Mouse (Mus musculus): ENCODE measurements around the gene Slc5a5.

- TF ChIP-seq POLR2A (IDR thresholded peaks at IDR 0.05; ENCODE audit: extremely low read depth, insufficient read depth, low read length) (no peak), CTCF (IDR thresholded peaks at IDR 0.05; ENCODE audit: extremely low read depth, insufficient read depth, low read length) (no peak)
These were observed 12.9 kb upstream of the Slc5a5 start for GRCm38 (mm10) chr8:70905463-70905830.

Measured in cortical plate, adult 2 months (tissue).